Mouse (Mus musculus) T-helper 17 cell (primary cell): Measurements from ENCODE around the gene Chrm3.

Experiments used
- in situ Hi-C, 2 experiments: fragments of 300-600 bp; cut with MboI, MseI; formaldehyde crosslinking; loops; 1 replicate in 1 of 2; 2 replicates in 1 of 2; pipeline ENCODE4 v1.15.1; 2025; ENCODE audit warnings: high pct_unique_total_duplicates in 2 of 2

The Chrm3 gene

DNA sequence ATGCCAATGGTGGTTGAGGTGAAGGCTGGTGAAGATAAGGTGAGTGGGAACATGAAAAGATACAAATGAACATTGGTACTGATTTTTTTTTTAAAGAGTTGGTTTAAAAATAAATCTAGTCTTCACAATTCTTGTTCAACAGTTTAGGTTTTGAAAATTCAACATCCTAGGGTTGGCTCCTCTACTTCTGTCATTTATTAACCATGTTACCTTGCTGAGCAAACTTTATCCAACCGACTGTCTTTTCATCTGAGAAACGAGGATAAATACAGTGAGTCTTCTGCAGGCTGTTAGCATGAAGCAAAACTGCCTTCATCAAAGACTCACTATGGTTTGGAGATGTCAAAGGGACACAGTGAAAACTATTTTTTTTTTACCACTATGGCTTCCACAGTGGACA lies 123.0 kb downstream of the Chrm3 start:
- in situ Hi-C loops: no loop called here

DNA sequence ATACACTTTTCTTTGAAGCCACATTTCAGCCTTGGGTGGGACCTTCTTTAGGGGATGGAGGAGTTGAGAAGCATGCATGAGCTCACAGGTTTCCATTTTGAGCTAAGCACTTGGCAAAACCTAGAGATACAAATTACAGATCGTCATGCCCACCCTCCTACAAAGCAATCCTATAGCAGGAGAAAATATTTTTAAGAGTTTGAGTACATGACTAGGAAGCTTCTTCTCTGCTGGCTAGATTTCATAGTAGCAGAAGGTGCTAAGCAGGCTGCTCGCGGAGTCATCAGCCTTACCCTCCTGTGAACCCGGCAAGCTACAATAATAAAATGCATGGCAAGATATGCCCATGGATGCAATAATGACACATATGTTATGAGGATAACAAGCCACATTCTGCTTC lies 124.4 kb downstream of the Chrm3 start:
- in situ Hi-C loops: no loop called here

DNA sequence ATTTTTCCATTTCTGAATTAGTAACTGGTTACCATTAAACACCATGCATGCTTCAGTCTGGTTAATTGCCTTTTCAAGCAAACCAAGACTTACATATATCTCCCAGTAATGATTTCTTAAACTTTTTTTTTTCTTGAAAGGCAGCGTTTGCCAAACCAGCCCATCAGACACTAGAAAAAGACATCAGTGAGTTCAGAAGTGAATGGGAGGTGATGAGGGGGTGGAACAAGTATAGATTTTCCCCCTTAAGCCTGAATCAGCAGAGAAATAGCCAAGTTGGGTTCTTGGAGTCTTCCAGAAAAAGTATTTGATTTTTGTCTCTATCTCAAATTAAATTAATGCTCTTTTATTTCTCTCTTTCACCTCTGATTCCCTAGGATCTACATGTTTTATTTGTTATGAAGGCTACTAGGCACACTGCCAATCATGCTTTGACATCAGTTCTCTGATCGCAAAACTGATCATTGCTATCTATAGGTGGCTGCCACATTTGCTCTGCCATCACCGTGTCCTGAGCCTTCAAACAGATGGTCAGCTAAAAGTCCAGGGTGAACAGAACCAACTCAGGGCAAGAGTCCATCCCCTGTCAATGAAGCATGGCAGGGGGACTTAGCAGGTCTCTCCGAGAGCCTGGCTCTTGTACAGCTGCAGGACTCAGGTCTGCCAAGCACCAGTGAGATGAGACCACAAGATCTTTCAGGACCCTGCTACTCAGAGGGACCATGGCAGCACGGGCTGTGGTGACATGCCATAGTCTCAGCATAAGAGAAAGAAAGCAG lies 125.1 kb downstream of the Chrm3 start:
- in situ Hi-C loops: no loop called here

DNA sequence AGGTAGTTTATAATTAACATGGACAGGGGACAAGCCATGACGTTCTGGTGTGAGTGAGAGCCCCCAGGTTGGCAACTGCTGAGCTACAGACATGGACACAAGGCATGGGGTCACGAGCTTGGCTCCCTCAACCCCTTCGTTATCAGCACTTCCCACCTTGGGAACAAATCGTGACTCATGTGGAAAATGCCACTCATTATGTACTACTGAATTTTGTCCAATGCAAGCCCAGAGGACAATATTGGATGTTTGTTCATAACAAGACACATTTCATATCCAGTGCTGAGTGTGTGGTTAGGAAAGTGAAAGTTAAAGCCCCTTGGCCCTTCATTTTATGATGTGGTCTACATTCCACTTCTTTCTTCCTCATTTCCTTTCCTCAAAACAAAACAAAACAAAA lies 140.2 kb downstream of the Chrm3 start:
- in situ Hi-C loops: no loop called here

DNA sequence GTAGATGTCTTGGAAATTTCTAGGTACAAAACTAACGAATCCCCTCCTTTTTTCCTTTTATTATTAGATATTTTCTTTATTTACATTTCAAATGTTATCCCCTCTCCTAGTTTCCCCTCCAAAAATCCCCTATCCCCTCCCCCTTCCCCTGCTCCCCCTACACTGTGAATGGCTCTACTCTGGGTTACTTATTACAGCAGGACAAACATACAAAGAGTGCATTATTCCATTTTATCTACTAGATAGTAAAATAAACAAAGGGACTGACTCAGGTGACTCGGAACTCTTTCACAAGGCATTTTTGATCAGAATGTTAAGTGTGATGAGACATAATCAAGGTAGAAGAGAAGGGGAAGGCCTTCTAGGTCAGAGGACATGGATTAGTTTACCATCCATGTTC lies 148.5 kb downstream of the Chrm3 start:
- in situ Hi-C loops: no loop called here

DNA sequence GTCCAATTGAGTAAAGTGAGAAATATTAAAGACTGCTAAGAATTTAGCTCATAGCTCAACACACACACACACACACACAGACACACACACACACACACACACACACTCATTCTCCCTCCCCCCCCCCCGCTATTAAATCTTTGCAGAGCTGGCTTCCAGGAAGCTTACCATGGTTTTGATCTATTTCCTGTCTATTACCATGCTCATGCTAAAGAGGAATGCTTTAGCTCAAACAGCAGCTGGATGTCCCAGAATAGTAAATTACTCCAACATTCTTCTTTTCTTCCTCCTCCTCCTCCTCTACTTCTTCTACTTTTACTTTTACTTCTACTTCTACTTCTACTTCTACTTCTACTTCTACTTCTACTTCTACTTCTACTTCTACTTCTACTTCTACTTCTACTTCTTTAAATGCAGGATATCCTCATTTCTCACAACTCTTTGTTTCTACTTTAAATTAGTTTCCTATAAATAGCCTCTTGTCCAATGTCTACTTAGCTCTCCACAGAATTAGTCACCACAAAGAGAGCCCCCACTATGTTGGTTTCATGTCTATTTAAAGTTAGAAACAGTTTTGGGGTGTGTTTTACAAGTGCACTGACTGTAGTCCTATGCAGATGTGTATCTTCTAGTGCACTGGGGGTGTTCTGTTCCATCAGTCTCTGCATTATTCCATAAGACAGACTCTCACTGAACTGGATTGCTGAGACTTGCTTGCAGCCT lies 150.0 kb downstream of the Chrm3 start:
- in situ Hi-C loops: no loop called here

DNA sequence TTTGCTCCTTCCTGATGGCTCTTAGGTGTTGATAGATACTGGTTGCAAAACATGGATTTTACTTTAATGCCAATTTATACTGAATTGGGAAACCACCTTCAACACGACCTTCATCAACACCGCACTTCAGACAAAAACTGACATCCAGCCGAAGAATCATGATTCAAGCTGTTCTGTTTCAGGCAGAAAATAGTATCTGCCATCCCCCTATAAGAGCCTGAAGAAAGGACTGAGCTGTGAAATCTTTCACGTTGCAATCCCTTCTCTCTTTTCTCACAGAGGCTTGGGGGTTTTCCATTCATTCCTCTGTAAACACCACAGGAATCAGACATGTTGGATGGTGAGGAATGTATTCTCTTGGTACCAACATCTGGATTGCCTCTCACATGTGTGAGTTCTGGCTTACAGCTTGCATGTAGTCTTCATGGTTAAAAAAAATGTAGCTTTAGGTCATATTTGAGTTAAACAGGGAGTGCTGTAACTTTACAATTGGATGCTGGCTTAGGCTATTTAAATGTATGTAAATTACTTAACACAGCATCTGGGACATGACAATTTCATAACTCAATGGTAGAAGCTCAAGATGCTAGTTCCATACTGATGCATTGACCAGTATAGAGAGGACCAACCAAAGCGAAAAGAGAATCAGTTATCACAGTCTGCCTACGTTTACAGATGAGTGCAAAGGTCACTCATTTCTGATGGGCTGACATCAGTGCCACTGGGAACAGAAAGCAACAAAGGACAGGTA lies 161.3 kb downstream of the Chrm3 start:
- in situ Hi-C loops: no loop called here

DNA sequence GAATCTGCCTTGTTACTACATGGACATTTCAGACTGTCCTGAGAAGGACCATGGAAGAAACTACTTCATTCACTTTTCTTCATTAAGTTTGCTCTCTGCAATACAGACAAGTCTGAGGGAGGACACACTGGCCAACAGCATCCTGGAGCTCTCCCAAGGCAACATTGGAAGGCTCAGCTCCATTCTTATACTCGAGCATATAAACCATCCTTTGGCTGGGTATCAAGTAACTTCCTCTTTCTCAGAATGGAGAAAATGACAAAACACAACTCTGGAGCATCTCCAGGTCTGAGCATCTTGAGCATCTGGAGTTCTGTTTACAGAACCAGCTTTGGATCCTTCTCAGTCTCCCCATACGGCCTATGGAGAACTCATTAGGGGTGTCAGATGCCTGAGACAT lies 170.8 kb downstream of the Chrm3 start:
- in situ Hi-C loops: no loop called here

DNA sequence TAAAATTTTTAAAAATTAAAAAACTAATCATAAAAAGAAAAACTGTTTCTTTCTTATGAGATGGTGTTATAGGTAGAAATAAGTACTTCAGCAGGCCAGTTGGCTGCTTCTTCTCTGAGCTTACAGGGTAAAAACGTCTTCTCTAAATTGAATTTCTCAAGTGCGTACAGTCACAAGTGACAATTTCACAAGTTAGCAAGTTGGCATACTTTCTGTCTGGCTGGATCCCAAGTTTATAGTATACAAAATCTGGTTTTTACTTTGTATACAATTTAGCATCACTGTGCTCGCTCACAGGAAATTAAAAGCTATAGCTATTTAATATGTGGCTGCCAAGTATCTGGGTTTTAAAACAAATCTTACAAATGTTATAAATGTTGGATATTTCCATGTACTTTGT lies 172.7 kb downstream of the Chrm3 start:
- in situ Hi-C loops: no loop called here

DNA sequence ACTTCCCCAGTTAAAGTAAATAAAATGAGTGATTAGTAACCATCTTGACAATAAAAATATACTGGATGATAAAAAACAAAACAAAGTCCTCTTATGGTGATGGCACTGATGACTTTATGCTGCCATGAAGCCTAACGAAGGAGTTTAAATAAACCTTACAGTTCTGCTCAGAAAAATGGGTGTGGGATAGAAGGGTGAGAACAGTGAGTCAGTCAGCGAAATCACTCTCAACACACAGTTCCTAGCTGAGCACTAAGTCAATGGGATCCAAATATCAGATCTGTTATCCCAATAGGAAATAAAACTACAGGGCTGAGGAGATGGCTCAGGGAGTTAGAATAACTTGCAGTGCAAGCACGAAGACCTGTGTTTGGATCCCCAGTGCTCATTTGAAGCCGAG lies 176.8 kb downstream of the Chrm3 start:
- in situ Hi-C loops: no loop called here

DNA sequence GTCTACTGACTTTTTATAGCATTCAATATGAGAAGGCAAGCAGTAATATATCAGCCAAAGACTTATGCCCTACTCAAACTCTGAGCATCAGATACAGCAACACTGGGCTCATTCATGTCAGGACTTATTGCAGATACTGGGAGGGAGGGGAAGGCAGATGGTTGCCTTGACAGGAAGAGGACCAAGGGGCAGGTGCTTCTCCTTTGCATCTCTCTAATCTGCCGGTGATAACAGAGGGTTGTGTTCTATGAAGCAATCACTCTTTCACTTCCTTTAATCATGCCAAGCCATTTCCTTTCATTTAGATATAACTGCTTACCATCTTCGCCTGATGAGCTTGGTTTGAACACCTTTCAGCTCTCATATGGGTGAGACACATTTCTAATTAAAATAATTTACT lies 177.9 kb downstream of the Chrm3 start:
- in situ Hi-C loops: no loop called here

DNA sequence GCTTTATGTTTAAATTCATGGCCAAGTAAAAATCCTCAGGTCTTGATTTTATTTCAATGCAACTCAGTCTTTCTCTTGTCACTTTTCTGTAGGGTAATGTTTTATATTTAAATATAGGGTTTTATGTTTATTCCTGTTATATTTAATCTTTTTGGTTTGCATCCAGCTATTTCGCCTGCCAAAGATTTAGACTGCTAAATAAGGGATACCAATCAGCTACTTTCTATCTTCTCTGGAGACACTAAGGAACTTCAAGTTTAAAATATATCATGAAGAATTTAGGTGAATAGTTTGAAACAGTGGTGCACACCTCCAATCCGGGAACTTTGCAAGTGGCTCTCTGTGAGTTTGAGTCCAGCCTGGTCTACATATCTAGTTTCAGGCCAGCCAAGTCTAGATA lies 190.1 kb downstream of the Chrm3 start:
- in situ Hi-C loops: no loop called here

DNA sequence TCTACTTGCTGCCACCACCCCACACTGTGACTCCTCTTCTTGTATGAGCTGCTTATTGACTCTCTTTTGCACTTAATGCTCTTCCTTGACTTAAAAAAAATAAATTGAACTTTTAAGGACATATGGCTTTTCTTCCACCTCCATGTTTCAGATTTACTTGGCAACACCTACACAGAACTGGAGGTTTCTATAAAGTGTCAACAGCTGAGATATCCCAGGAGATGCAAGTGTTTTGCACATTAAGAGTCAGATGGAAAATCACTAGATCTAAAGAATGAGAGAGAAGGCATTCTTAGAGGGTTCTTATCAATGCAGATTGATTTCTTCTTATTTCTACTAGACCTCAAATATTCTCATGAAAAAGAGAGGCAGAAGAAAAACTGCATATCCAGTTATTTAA lies 197.3 kb downstream of the Chrm3 start:
- in situ Hi-C loops: no loop called here

DNA sequence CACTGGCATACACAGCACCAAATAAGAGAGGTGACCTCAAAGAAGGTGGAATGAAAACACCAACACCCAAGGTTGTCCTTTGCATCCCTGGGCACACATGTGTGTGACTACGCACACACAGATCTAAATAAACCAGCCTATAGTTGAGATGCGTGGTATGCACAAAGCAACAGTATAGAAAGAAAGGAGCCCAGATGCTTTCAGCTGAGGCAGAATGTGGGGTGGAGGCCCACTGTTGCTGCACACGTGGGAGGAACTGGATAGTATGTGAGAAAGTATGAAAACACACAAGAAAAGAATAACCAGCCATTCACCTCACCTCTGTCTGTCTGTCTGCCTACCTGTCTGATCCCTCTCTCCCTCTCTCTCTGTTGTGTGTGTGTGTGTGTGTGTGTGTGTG lies 203.2 kb downstream of the Chrm3 start:
- in situ Hi-C loops: no loop called here

DNA sequence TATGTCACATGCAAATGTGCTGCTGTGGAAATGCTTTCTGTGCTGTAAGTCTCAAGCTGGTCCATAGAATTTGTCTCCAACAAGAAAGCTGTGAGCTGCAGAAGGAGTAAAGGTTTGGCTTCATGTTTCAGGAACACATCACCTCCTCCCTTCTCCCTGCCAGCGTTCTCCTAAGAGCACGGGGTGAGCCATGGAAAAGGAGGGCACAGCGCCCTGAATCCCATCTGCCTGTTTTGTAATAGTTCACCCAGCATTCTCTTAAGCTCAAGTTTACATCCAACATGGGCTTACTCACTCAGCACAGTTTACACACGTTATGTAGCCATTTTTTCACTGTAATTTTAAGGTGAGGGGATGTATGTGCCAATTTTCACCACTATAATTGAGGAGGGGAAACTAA lies 220.1 kb downstream of the Chrm3 start:
- in situ Hi-C loops: no loop called here

DNA sequence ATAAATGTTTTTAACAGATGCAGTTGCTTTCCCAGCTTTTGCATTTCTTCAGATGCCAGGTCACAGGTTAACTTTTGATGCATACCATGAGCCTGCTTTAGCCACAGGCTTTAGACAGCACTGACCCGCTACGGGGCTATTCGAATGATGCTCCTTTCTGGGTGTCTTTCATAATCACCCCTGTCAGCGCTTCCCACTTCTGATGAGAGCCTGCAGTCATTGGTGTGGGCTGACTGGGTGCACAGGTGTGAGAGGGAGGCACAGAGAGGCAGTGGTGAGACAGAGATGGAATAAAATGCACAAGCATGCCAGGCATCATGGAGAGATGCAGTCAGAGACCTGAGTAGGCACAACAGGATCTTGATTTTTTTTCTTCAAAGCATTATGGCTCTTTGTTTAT lies 221.8 kb downstream of the Chrm3 start:
- in situ Hi-C loops: no loop called here

DNA sequence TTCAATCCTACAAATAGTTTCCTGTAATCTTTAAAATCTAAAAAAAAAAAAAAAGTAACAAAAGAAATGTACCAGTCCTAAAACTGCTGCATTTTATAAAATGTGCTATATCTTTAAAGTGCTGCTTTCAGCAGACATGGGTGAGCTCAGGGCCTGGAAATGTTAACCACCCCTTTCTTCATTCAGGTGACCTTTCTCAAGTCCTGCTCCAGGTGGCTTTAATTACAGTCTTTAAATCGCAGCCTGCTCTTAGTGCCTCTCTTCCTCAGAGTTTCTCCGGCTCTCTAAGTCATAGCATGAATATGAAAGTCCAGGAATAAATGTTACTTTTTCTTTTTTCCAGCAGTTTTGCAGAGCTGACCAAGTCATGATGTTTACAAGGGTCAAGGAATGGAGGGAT lies 229.6 kb downstream of the Chrm3 start:
- in situ Hi-C loops: no loop called here

DNA sequence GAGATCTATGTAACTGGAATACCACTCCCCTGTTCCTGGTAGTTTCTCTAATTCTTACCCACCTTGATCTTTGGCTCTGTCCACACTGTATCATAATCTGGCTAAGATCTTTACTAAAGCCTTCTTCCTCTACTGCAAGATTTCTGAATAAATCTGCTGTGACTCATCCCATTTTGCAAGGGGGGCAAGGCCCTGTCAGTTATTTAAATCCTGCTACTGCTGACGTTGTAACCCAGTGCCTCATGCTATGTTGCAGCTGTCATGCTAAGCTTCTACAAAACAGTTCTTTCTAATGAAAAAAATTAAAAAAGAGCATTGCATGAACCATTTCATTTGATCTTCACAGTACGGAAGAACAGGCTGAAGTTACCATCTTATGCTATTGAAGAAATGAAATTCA lies 248.4 kb downstream of the Chrm3 start:
- in situ Hi-C loops: no loop called here

DNA sequence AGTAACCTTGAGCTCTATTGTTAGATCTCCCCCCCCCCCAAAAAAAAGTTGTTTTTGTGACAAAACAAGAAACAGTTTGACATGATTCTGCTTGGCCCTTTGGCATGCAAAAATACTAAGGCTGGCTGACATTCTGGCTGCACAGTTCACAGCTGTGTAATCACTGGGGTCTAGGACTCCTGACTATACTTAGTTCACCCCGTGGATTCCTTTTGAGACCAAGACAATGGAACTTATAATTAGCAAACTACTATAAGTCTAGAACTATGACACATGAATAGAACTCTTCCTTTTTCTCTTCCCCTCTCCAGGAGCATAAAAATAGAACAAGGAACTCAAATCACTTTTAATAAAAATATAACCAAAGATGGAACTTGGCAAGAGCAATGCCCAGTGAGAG lies 251.1 kb downstream of the Chrm3 start:
- in situ Hi-C loops: no loop called here

DNA sequence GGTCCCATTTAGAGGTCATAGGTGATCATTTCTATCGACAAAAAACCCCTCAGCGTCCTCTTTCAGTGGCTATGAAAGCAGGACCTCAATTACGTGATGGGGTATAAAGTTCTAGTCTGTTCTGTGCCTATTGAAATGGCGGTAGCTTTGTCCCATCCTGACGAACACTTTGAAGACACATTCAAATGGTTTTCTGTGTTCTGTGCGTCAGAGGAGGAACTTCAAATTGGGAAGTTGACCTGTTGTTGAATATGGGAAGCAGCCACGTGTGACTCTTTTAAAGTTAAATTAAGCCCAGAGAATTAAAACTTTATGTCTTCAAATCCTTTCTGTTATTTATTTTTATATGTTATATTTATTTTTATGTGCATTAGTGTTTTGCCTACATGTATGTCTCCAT lies 253.3 kb downstream of the Chrm3 start:
- in situ Hi-C loops: no loop called here

DNA sequence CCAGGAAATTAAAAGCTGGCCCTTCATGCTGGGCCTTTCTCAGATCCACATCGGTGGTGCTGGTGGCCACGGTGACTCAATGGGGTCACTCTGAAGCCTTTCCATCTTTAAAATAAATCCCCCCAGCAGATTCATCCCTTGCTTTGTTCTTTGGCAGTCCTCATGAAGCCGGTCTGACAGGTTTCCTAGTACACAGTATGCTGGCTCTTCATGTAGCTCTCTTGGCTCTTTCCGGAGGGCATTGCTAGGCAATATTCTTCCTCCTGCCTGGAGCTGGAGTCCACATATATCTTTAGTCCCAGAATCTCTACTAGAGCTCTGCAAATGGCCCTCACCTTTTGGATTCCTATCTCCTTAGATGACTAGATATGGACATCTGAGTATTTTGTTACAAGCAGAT lies 269.9 kb downstream of the Chrm3 start:
- in situ Hi-C loops: no loop called here

DNA sequence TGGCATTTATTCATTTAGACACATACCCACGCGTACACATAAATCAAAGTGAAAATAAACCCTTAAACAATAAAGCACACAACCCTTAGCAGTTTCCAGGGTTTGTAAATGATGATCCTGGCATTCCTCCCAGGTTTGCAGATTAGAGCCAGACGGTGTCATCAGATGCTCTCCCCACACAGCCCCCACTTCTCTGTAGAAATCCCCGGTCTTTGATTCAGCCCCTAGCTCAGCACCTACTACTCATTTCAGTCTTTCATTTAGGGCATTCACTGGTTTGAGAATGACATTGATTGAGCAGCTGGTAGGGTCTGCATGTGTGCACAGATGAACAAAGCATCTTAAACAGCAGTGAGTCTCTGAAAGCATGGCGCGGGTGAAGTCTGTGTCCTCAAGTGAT lies 274.3 kb downstream of the Chrm3 start:
- in situ Hi-C loops: no loop called here
